Mouse (Mus musculus): ENCODE measurements at regions not wholly inside any gene's neighbourhood (a gene's known extent, or its start where the extent isn't known, plus 50 kb on each side); places are given as distances from the start of the nearest gene placed in this dataset.

GRCm38 (mm10) chr9:88214758-88215157 lies 112.2 kb upstream of the Nt5e start:
- H3K4me3 ChIP-seq, result no peak overlapping the region
- no peaks in the 10 kb centered on the region for H3K9me3 ChIP-seq (replicated peaks)
- peaks cover 14% of the 10 kb centered on the region for H3K4me1 ChIP-seq
- no peak overlapping the region for H3K27ac ChIP-seq
- WGBS, result 27% methylated on average over 6 of the region's 6 CpGs
- peaks cover 14% of the 10 kb centered on the region; the same call in 1 of the 2 replicates for H3K27me3 ChIP-seq (ENCODE audit: low read depth, poor library complexity, severe bottlenecking)
- peak; percentile 80 for DNase-seq (ENCODE audit: low spot score)
- no peaks in the 10 kb centered on the region for H3K36me3 ChIP-seq

GRCm38 (mm10) chr9:88220360-88220759 lies 106.6 kb upstream of the Nt5e start:
- Histone ChIP-seq H3K4me1 (peaks cover 23% of the 10 kb centered on the region), H3K36me3 (no peaks in the 10 kb centered on the region), H3K4me3 (no peak overlapping the region), H3K9me3 (replicated peaks) (no peaks in the 10 kb centered on the region), H3K27ac (0 out of 2 replicates have a peak overlapping the region, but pooled peaks have one; percentile 32), H3K27me3 (ENCODE audit: low read depth, poor library complexity, severe bottlenecking) (peaks cover 37% of the 10 kb centered on the region; the same call in 1 of the 2 replicates)
- WGBS, result 55% methylated on average over 3 of the region's 3 CpGs
- DNase-seq (ENCODE audit: low spot score), result peak; percentile 43

- Histone ChIP-seq H3K27me3 (ENCODE audit: low read depth, poor library complexity, severe bottlenecking) (peaks cover 38% of the 10 kb centered on the region; the same call in 1 of the 2 replicates), H3K36me3 (no peaks in the 10 kb centered on the region), H3K4me3 (no peak overlapping the region), H3K27ac (peak overlapping the region; percentile 26; the same call in 1 of the 2 replicates), H3K9me3 (replicated peaks) (no peaks in the 10 kb centered on the region), H3K4me1 (peaks cover 23% of the 10 kb centered on the region)
- DNase-seq (ENCODE audit: low spot score), result no peak
- WGBS, result 82% methylated on average over 14 of the region's 14 CpGs
Observed at GRCm38 (mm10) chr9:88221276-88221675, 105.7 kb upstream of the Nt5e start.

GRCm38 (mm10) chr9:88221850-88222353 lies 105.1 kb upstream of the Nt5e start:
- Histone ChIP-seq H3K27me3 (ENCODE audit: low read depth, poor library complexity, severe bottlenecking) (peaks cover 38% of the 10 kb centered on the region; the same call in 1 of the 2 replicates), H3K27ac (no peak overlapping the region), H3K36me3 (no peaks in the 10 kb centered on the region), H3K4me1 (peaks cover 23% of the 10 kb centered on the region), H3K9me3 (replicated peaks) (no peaks in the 10 kb centered on the region), H3K4me3 (no peak overlapping the region)
- WGBS, result 6% methylated on average over 7 of the region's 7 CpGs
- DNase-seq (ENCODE audit: low spot score), result peak; percentile 87

GRCm38 (mm10) chr9:88237126-88237525 lies 89.9 kb upstream of the Nt5e start:
- WGBS, result 77% methylated on average over 2 of the region's 2 CpGs
- H3K36me3 ChIP-seq, result no peaks in the 10 kb centered on the region
- H3K4me3 ChIP-seq, result no peak overlapping the region
- H3K4me1 ChIP-seq, result peaks cover 10% of the 10 kb centered on the region
- H3K27me3 ChIP-seq (ENCODE audit: low read depth, poor library complexity, severe bottlenecking), result no peaks in the 10 kb centered on the region
- no peaks in the 10 kb centered on the region for H3K9me3 ChIP-seq (replicated peaks)
- DNase-seq (ENCODE audit: low spot score), result no peak
- no peak overlapping the region for H3K27ac ChIP-seq

GRCm38 (mm10) chr9:88238346-88238745 lies 88.7 kb upstream of the Nt5e start:
- no peak for DNase-seq (ENCODE audit: low spot score)
- WGBS, result 75% methylated on average over 5 of the region's 5 CpGs
- no peaks in the 10 kb centered on the region for H3K9me3 ChIP-seq (replicated peaks)
- peaks cover 10% of the 10 kb centered on the region for H3K4me1 ChIP-seq
- no peaks in the 10 kb centered on the region for H3K27me3 ChIP-seq (ENCODE audit: low read depth, poor library complexity, severe bottlenecking)
- no peak overlapping the region for H3K27ac ChIP-seq
- no peak overlapping the region for H3K4me3 ChIP-seq
- H3K36me3 ChIP-seq, result no peaks in the 10 kb centered on the region

- WGBS, result 14% methylated on average over 4 of the region's 4 CpGs
- no peaks in the 10 kb centered on the region for H3K27me3 ChIP-seq (ENCODE audit: low read depth, poor library complexity, severe bottlenecking)
- H3K4me1 ChIP-seq, result peaks cover 10% of the 10 kb centered on the region
- no peaks in the 10 kb centered on the region for H3K36me3 ChIP-seq
- no peaks in the 10 kb centered on the region for H3K9me3 ChIP-seq (replicated peaks)
- no peak for DNase-seq (ENCODE audit: low spot score)
- H3K27ac ChIP-seq, result peak overlapping the region; percentile 82
- H3K4me3 ChIP-seq, result peak overlapping the region; percentile 46
Observed at GRCm38 (mm10) chr9:88240740-88241139, 86.3 kb upstream of the Nt5e start.

GRCm38 (mm10) chr9:88241203-88241995 lies 85.6 kb upstream of the Nt5e start:
- Histone ChIP-seq H3K27ac (peak overlapping the region; percentile 82), H3K36me3 (no peaks in the 10 kb centered on the region), H3K27me3 (ENCODE audit: low read depth, poor library complexity, severe bottlenecking) (no peaks in the 10 kb centered on the region), H3K4me3 (peak overlapping the region; percentile 46), H3K4me1 (peaks cover 10% of the 10 kb centered on the region), H3K9me3 (replicated peaks) (no peaks in the 10 kb centered on the region)
- 8% methylated on average over 18 of the region's 18 CpGs for WGBS
- DNase-seq (ENCODE audit: low spot score), result peak; percentile 68

GRCm38 (mm10) chr9:88242530-88242929 lies 84.5 kb upstream of the Nt5e start:
- Histone ChIP-seq H3K9me3 (replicated peaks) (no peaks in the 10 kb centered on the region), H3K27me3 (ENCODE audit: low read depth, poor library complexity, severe bottlenecking) (no peaks in the 10 kb centered on the region), H3K4me3 (no peak overlapping the region), H3K4me1 (peaks cover 10% of the 10 kb centered on the region), H3K36me3 (no peaks in the 10 kb centered on the region), H3K27ac (no peak overlapping the region)
- no peak for DNase-seq (ENCODE audit: low spot score)
- WGBS, result 88% methylated on average over 7 of the region's 7 CpGs

- no peak for DNase-seq (ENCODE audit: low spot score)
- WGBS, result 78% methylated on average over 3 of the region's 3 CpGs
Observed at GRCm38 (mm10) chr9:88244492-88244891, 82.5 kb upstream of the Nt5e start.

GRCm38 (mm10) chr9:88255948-88256347 lies 71.0 kb upstream of the Nt5e start:
- no peak for DNase-seq (ENCODE audit: low spot score)
- no peak overlapping the region for H3K27ac ChIP-seq
- H3K4me1 ChIP-seq, result no peaks in the 10 kb centered on the region
- H3K27me3 ChIP-seq (ENCODE audit: low read depth, poor library complexity, severe bottlenecking), result no peaks in the 10 kb centered on the region
- no peaks in the 10 kb centered on the region for H3K9me3 ChIP-seq (replicated peaks)
- H3K36me3 ChIP-seq, result no peaks in the 10 kb centered on the region
- WGBS, result 79% methylated on average over 7 of the region's 7 CpGs
- H3K4me3 ChIP-seq, result no peak overlapping the region

More at GRCm38 (mm10) chr9:88244492-88244891, 82.5 kb upstream of the Nt5e start:
- Histone ChIP-seq H3K4me1 (peaks cover 10% of the 10 kb centered on the region), H3K4me3 (no peak overlapping the region), H3K27ac (no peak overlapping the region), H3K36me3 (no peaks in the 10 kb centered on the region), H3K9me3 (replicated peaks) (no peaks in the 10 kb centered on the region), H3K27me3 (ENCODE audit: low read depth, poor library complexity, severe bottlenecking) (no peaks in the 10 kb centered on the region)

- no peaks in the 10 kb centered on the region for H3K36me3 ChIP-seq
- H3K9me3 ChIP-seq (replicated peaks), result no peaks in the 10 kb centered on the region
- no peak overlapping the region for H3K27ac ChIP-seq
- H3K4me3 ChIP-seq, result no peak overlapping the region
- no peaks in the 10 kb centered on the region for H3K4me1 ChIP-seq
- no peak for DNase-seq (ENCODE audit: low spot score)
- 87% methylated on average over 4 of the region's 4 CpGs for WGBS
- H3K27me3 ChIP-seq (ENCODE audit: low read depth, poor library complexity, severe bottlenecking), result no peaks in the 10 kb centered on the region
Observed at GRCm38 (mm10) chr9:88259627-88260026, 67.4 kb upstream of the Nt5e start.

- Histone ChIP-seq H3K36me3 (no peaks in the 10 kb centered on the region), H3K4me3 (no peak overlapping the region), H3K9me3 (replicated peaks) (no peaks in the 10 kb centered on the region), H3K4me1 (no peaks in the 10 kb centered on the region), H3K27me3 (ENCODE audit: low read depth, poor library complexity, severe bottlenecking) (no peaks in the 10 kb centered on the region), H3K27ac (no peak overlapping the region)
- WGBS, result 79% methylated on average over 2 of the region's 2 CpGs
- no peak for DNase-seq (ENCODE audit: low spot score)
Observed at GRCm38 (mm10) chr9:88260072-88260635, 66.8 kb upstream of the Nt5e start.

Measured in limb, embryonic 10.5 days (tissue).